Mouse (Mus musculus) stomach, embryonic 15.5 days (tissue): ENCODE measurements around the gene Cnih2. TPM values are rescaled to one million over a fixed set of nuclear protein-coding genes. Genes with fewer than 3 reads are reported as not detected.

ENCODE experiments used
- ATAC-seq: fragments of 200-750 bp; cut with Nextera tagmentation; 2 replicates; pipeline ENCODE4 v1.8.0; 2017; ENCODE audit warnings: low read depth, moderate number of reproducible peaks, moderate TSS enrichment; ENCODE audit not compliant: insufficient read depth, low FRiP score
- H3K27ac ChIP-seq: fragments of 300-500 bp; sonication (generic); 2 replicates; pipeline ENCODE4 v1.5.1; 2015; ENCODE audit warnings: mild to moderate bottlenecking, inconsistent platforms
- H3K27me3 ChIP-seq: fragments of 300-500 bp; sonication (generic); replicated peaks from 2 replicates; pipeline ENCODE4 v1.6.1; 2015; ENCODE audit warnings: inconsistent platforms
- H3K36me3 ChIP-seq: fragments of 300-500 bp; sonication (generic); 2 replicates; pipeline ENCODE4 v1.6.1; 2015; ENCODE audit warnings: inconsistent platforms
- H3K4me1 ChIP-seq: fragments of 300-500 bp; sonication (generic); 2 replicates; pipeline ENCODE4 v1.6.1; 2015; ENCODE audit warnings: inconsistent platforms
- H3K4me2 ChIP-seq: fragments of 300-500 bp; sonication (generic); 2 replicates; pipeline ENCODE4 v1.6.1; 2015; ENCODE audit warnings: mild to moderate bottlenecking, inconsistent platforms
- H3K4me3 ChIP-seq: fragments of 300-500 bp; sonication (generic); replicated peaks from 2 replicates; pipeline ENCODE4 v1.5.1; 2015; ENCODE audit warnings: inconsistent platforms
- H3K9ac ChIP-seq: fragments of 300-500 bp; sonication (generic); 2 replicates; pipeline ENCODE4 v1.6.1; 2015; ENCODE audit warnings: inconsistent platforms
- H3K9me3 ChIP-seq: fragments of 300-500 bp; sonication (generic); 2 replicates; pipeline ENCODE4 v1.6.1; 2016; ENCODE audit warnings: inconsistent platforms
- WGBS: fragments of 180-500 bp; shearing (Covaris S2); methylation state at CpG from one replicate; pipeline ENCODE4 v1.1.7; 2015; 5-methylcytosine and 5-hydroxymethylcytosine counted together
- polyA plus RNA-seq: library from polyadenylated mRNA; unstranded; fragments of >200 nt; fragmentation: Nextera tagmentation; extraction: Ambion mirVana; gene quantifications from 2 replicates; pipeline ENCODE4 v1.2.1, GENCODE M21; 2015

Gene Cnih2
- polyA plus RNA-seq, 1 experiment from 2014 or later = 16.6 TPM

DNA sequence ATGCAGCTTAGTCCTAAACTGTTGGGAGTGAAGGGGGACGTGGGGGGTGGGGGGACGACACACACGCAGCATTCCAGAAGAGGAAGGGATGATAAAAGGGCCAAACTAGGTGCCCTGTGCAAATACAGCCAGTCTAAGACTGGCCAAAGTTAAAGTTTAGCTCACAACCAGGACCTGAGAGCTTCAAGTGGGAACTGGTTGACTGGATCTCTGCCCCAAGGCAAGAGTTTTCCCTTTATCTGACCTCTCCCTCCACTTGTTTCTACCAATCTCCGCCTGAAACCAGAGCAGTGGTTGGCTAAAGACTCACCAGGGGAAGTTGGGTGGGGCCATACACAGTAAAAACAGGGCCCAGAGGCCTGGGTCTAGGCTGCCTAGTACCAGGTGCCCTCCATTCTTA lies 10.4 kb upstream of the Cnih2 start:
- H3K27ac ChIP-seq = peak overlapping the region; percentile 11; the same call in 1 of the 2 replicates
- no peak overlapping the region for H3K4me3 ChIP-seq
- no peaks in the 10 kb centered on the region for H3K9me3 ChIP-seq
- H3K4me1 ChIP-seq = peaks cover 30% of the 10 kb centered on the region
- ATAC-seq = 0 out of 2 replicates have a peak, but pooled peaks have one; percentile 2
- no peak overlapping the region for H3K4me2 ChIP-seq
- 44% methylated on average over 4 of the region's 4 CpGs for WGBS
- no peak overlapping the region for H3K9ac ChIP-seq
- H3K36me3 ChIP-seq = peaks cover 29% of the 10 kb centered on the region
- no peaks in the 10 kb centered on the region for H3K27me3 ChIP-seq

DNA sequence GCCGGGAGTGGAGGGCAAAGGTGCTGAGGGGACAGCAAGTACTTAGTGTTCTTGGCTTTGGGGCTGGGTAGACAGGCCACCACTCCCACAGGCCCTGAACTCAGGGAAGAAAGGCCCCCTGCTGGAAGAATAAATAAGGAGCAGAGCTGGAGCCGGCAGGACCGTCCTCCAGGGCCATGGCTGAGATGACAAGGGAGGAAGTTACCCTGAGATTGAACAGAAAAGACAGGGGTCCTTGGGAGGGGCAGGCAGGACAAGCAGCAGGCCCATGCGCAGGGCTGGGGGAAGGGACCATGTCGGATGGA lies 9.9 kb upstream of the Cnih2 start:
- no peak for ATAC-seq
- Histone ChIP-seq H3K27ac (peak overlapping the region; percentile 11; the same call in 1 of the 2 replicates), H3K4me1 (peaks cover 30% of the 10 kb centered on the region), H3K9ac (peak overlapping the region; percentile 16; the same call in 1 of the 2 replicates), H3K9me3 (no peaks in the 10 kb centered on the region), H3K4me2 (no peak overlapping the region), H3K4me3 (no peak overlapping the region), H3K36me3 (peaks cover 34% of the 10 kb centered on the region), H3K27me3 (no peaks in the 10 kb centered on the region)
- 19% methylated on average over 5 of the region's 5 CpGs for WGBS

DNA sequence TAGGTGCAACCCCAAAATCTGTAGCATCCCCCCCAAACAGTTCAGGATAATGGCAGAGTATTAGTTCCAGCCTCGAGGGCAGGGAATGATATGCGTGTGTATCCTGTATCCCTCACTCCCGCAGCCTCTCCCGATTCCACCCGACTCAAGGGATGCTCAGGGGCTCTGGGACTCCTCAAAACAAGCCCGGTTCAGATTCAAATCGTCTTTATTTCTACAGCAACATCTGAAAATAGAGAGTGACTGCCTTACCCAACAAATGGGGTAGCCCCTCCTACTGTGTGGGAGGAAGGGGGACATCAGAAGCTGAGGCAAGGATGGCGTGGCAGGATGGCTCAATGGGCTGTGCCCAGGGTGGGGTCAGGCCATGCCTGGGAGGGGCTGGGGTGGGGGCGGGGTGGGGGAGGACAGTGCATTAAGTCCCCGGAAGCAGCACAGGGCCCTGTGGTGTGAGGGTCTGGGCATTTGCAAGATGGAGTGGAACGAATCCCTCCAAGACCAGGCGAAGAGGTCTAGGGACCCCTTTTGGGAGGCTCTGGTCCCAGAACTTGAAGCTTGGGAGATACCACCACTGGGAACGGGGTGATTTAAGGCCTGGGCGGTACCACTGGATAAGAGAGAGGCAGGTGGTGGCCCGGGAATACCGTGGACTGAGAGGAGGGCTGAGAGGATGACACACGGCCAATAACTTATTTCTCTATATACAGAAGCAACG lies 9.4 kb upstream of the Cnih2 start:
- H3K9ac ChIP-seq = 0 out of 2 replicates have a peak overlapping the region, but pooled peaks have one; percentile 16
- H3K4me2 ChIP-seq = peak overlapping the region; percentile 87; the same call in 1 of the 2 replicates
- no peak overlapping the region for H3K4me3 ChIP-seq
- no peaks in the 10 kb centered on the region for H3K27me3 ChIP-seq
- H3K4me1 ChIP-seq = peaks cover 30% of the 10 kb centered on the region
- no peaks in the 10 kb centered on the region for H3K9me3 ChIP-seq
- 70% methylated on average over 18 of the region's 18 CpGs for WGBS
- no peak for ATAC-seq
- peak overlapping the region; percentile 7 for H3K27ac ChIP-seq
- H3K36me3 ChIP-seq = peaks cover 38% of the 10 kb centered on the region

DNA sequence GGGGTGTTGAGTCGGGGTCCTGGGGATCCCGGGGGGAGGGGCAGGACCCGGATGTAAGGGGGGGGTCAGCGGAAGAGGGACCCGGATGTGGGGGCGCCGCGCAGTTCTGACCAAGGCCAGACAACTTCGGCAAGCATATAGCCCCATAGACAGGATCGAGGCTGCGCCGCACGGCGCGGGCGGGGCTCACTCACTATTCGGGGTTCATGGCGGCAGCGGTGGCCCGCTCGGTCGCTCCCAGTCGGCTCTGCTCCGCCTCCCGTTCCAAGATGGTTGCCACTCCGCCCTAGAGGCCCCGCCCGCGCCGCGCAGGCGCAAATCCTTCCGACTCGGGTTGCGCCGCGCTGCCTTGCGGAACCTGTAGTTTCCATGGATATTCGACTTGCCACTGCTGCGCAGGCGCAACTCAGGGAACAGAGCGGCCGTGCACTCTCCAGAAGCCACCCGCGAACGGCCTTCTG lies 8.4 kb upstream of the Cnih2 start, which contains the start of gene Rab1b:
Rab1b (minus strand) TSS at position 342 of the 461 bp plus-strand sequence.
- Histone ChIP-seq H3K27me3 (no peaks in the 10 kb centered on the region), H3K9ac (peak within 1 kb of the TSS; percentile 91), H3K9me3 (no peaks in the 10 kb centered on the region), H3K4me1 (peaks cover 30% of the 10 kb centered on the region), H3K36me3 (peaks cover 43% of the 10 kb centered on the region), H3K4me2 (peak within 1 kb of the TSS; percentile 87), H3K4me3 (peak within 1 kb of the TSS; percentile 85), H3K27ac (peak within 1 kb of the TSS; percentile 97)
- peak; percentile 93 for ATAC-seq
- under 1% methylated on average over 46 of the region's 46 CpGs for WGBS

DNA sequence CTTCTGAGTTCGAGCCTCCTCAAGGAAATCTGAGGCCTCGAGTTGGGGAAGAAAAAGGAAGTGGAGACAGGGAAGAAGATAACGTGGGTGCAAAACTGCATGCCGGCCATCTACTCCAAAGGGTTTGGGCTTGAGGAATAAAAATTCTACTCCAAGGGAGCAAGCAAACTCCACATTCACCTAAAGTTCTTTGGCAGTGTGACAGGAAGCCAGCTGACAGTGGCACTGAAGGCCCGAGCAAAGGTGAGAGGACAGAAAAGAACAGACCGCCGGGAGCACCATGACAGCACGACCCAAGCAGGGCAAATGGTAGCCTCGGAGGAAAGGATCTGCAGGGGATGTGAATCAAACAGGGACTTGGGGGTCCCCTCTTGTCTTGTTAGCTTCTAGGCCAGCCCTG lies 7.8 kb upstream of the Cnih2 start:
- Histone ChIP-seq H3K9ac (peak overlapping the region; percentile 91), H3K4me1 (peaks cover 30% of the 10 kb centered on the region), H3K27ac (peak overlapping the region; percentile 97), H3K4me3 (peak overlapping the region; percentile 85), H3K27me3 (no peaks in the 10 kb centered on the region), H3K36me3 (peaks cover 42% of the 10 kb centered on the region), H3K9me3 (no peaks in the 10 kb centered on the region), H3K4me2 (peak overlapping the region; percentile 87)
- WGBS = 6% methylated on average over 9 of the region's 9 CpGs
- ATAC-seq = no peak

DNA sequence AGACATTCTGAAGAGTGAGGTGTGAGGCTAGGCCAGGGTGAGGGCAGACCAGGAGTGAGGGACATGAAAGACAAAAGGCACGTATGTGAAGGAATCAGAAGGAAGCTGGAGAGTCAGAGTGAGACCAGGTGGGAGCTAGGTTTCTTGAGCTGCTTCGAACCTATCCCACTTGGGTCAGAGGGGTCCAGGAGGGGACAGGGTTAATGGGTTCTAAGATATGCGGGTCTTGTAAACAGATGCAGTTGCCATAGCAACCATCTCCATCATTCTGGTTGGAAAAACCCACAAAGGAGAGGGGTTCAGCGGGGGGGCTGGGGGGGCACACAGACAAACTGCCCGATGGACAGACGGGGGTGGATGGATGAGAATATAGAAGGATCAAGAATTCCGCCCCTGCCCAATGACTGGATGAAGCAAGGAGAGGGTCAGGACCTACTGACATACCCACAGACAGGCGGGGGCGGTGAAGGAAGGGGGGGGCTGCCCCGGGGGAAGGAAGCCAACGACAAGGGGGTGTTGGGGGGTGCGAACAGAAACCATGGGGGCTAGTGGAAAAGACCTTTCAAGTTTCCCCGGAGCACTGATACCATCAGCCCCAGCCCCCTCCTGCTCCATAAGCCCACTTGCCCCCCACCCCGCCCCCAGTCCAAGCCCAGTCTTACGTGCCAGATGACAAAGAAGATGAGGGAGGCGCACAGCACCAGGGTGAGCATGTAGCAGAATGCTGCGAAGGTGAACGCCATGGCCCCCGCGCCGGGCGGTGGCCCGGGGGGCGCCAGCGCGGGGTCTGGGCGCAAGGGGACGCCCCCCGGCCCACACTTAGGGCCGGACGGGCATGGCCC lies 579 bp downstream of the Cnih2 start:
- peaks cover 30% of the 10 kb centered on the region for H3K4me1 ChIP-seq
- no peaks in the 10 kb centered on the region for H3K9me3 ChIP-seq
- WGBS = 5% methylated on average over 31 of the region's 31 CpGs
- no peak overlapping the region for H3K27ac ChIP-seq
- 0 out of 2 replicates have a peak, but pooled peaks have one; percentile 1 for ATAC-seq
- H3K27me3 ChIP-seq = no peaks in the 10 kb centered on the region
- H3K4me2 ChIP-seq = peak overlapping the region; percentile 100
- H3K36me3 ChIP-seq = peaks cover 30% of the 10 kb centered on the region
- H3K9ac ChIP-seq = peak overlapping the region; percentile 60
- H3K4me3 ChIP-seq = peak overlapping the region; percentile 61

DNA sequence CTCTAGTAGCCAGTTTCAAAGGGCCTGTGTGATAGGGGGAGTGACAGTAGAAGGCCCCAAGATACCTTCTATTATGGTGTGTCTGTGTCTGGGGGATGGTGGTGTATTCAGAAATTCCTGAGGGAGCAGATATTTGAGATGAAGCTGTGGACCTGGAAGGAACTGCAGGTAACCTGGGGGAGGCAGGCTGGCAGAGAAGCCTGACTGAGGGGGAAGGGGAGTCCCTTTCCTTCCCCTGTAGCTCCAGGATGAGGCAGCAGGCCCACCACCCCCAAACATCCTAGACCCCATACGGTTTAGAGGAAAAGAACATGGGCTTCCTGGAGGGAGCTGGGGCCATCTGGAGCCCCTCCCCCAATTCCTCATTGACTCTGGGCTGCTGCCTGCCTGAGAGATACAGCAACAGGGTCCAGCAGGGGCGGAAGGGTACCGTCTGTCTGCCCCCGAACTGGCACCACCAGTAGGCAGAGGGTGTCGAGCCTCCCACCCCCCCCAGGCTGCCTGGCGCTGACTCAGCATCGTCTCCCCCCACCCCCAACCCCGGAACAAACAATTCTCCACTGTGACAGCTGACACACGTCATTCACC lies 2.3 kb downstream of the Cnih2 start:
- Histone ChIP-seq H3K4me3 (no peak overlapping the region), H3K4me2 (no peak overlapping the region), H3K9ac (no peak overlapping the region), H3K27me3 (no peaks in the 10 kb centered on the region), H3K36me3 (peaks cover 29% of the 10 kb centered on the region), H3K9me3 (no peaks in the 10 kb centered on the region), H3K27ac (no peak overlapping the region), H3K4me1 (peaks cover 30% of the 10 kb centered on the region)
- WGBS = 14% methylated on average over 9 of the region's 9 CpGs
- no peak for ATAC-seq

DNA sequence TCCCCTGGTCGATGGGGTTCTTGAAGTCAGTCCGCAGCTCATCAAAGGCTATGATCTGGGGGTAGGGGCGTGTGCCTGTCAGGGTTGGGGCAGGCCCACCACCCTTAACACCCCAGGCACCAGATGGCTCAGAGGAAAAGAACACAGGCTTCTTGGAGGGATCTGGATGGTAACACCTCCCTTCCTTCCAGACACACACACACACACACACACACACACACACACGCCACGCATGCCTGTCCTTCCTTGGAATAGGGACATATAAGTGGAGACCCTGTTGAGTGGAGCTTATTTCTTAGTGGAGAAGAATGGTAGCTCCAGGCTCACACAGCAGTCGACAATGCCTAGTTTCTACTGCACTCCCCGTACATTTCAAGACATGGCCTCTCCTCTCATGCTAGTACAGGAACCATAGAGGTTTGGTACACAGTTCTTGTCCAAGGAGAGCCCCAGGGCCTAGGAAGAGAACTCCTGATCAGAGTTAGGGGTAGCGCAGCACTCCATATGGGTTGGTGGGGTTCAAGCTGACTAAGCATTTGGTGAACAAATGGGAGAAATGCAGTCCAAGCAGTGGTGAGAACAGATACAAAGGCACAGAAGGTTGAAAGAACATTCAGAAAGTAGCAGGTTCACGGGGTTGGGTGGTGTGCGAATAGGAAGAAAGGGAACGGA lies 3.4 kb downstream of the Cnih2 start:
- Histone ChIP-seq H3K9me3 (no peaks in the 10 kb centered on the region), H3K27ac (no peak overlapping the region)
- WGBS = 43% methylated on average over 11 of the region's 11 CpGs

DNA sequence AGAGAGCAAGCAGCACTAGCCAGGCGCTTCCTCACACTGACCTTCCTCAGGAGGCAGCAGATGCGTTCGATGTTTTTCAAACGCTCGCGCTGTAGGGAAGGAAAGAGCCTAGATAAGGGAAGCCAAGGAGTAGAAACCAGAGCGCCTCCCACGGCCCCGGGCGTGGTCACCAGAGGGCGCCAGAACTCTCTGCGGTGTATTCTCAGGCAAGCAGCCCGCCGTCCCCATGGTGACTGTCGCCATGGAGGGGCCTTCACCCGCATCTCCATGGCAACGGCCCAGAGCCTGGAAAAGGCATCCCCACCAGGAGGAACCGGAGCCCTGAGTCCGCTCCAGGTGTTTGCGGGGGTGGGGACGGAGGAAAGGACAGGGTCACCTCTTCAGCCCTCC lies 4.1 kb downstream of the Cnih2 start:
- ATAC-seq = peak; percentile 65
- H3K9me3 ChIP-seq = no peaks in the 10 kb centered on the region
- H3K4me2 ChIP-seq = no peak overlapping the region; the same call in 1 of the 2 replicates
- peaks cover 14% of the 10 kb centered on the region for H3K36me3 ChIP-seq
- H3K27ac ChIP-seq = no peak overlapping the region
- H3K4me3 ChIP-seq = no peak overlapping the region
- no peak overlapping the region for H3K9ac ChIP-seq
- 0% methylated on average over 21 of the region's 21 CpGs for WGBS
- H3K27me3 ChIP-seq = no peaks in the 10 kb centered on the region
- peaks cover 34% of the 10 kb centered on the region for H3K4me1 ChIP-seq

More for the DNA sequence above, 3.4 kb downstream of the Cnih2 start:
- no peak for ATAC-seq
- peaks cover 30% of the 10 kb centered on the region for H3K4me1 ChIP-seq
- H3K4me3 ChIP-seq = no peak overlapping the region
- no peak overlapping the region for H3K9ac ChIP-seq
- no peaks in the 10 kb centered on the region for H3K27me3 ChIP-seq
- H3K4me2 ChIP-seq = no peak overlapping the region; the same call in 1 of the 2 replicates
- peaks cover 18% of the 10 kb centered on the region for H3K36me3 ChIP-seq

DNA sequence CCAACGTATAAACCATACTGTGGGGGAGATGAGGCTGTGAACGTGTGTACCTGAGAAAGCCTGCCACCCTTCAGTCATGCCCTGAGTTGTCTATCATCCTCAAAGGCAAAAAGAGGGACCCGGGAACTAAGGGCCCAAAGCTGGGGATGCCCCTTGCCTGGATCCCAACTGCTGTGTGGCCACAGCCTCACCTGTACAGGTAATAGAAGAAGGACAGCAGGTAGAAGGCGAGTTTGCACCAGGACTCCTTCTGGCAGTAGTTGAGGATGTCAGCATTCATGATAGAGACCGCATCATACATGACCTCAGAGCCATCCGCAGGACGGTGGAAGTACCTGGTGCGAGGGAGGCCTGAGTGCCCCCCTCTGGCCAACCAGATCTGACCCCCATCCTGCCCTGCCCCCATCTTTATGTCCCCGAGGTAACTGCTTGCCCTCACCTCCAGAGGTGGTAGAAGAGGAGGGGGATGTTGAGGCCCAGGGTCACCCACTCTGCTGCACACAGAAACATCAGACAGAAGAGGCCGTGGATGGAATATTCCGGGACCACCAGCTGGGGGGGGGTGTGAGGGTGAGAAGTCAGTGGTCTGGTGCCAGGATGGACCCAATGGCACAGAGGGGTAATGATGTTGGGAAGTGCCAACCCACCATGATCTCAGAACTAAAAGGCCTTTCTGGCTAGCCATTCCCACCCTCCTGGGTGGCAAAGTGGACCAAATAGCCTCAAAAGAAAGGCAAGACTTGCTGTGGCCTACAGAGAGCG lies 4.7 kb downstream of the Cnih2 start:
- Histone ChIP-seq H3K4me2 (no peak overlapping the region), H3K4me3 (no peak overlapping the region), H3K9ac (no peak overlapping the region), H3K36me3 (peaks cover 14% of the 10 kb centered on the region), H3K9me3 (no peaks in the 10 kb centered on the region), H3K4me1 (peaks cover 34% of the 10 kb centered on the region), H3K27ac (no peak overlapping the region), H3K27me3 (no peaks in the 10 kb centered on the region)
- 67% methylated on average over 12 of the region's 12 CpGs for WGBS
- ATAC-seq = no peak

DNA sequence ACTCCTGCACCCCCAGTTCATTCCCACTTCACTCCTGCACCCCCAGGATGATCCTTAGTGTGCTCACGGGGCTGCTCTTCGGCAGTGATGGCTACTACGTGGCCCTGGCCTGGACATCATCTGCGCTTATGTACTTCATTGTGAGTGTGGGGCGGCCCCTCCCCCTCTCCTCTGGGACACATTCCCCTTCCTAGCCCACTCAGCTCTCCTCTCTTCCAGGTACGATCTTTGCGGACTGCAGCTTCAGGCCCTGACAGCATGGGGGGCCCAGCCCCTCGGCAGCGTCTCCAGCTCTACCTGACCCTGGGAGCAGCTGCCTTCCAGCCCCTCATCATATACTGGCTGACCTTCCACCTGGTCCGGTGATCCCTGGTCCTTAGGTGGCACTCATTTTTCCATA lies 6.2 kb downstream of the Cnih2 start:
- Histone ChIP-seq H3K4me3 (no peak overlapping the region), H3K36me3 (peaks cover 14% of the 10 kb centered on the region), H3K27me3 (no peaks in the 10 kb centered on the region), H3K4me2 (no peak overlapping the region), H3K27ac (no peak overlapping the region), H3K4me1 (peaks cover 32% of the 10 kb centered on the region), H3K9me3 (no peaks in the 10 kb centered on the region), H3K9ac (no peak overlapping the region)
- 85% methylated on average over 10 of the region's 10 CpGs for WGBS
- ATAC-seq = no peak
